Mouse (Mus musculus) intestine, embryonic 14.5 days (tissue): Measurements from ENCODE around the gene Camta1. TPM values are rescaled to one million over a fixed set of nuclear protein-coding genes. Genes with fewer than 3 reads are reported as not detected.

Source experiments
- ATAC-seq: fragments of 200-750 bp; cut with Nextera tagmentation; replicated peaks from 2 replicates; pipeline ENCODE4 v1.8.0; 2017; ENCODE audit warnings: low read depth, moderate number of reproducible peaks, moderate TSS enrichment, moderate library complexity; ENCODE audit not compliant: low FRiP score, low TSS enrichment
- DNase-seq: peaks from one replicate; pipeline ENCODE4 v3.0.0-alpha.2; 2018; ENCODE audit warnings: low spot score
- H3K27ac ChIP-seq: fragments of 300-500 bp; sonication (generic); 2 replicates; pipeline ENCODE4 v1.5.1; 2014; ENCODE audit warnings: low read depth, mild to moderate bottlenecking, control low read depth
- H3K27me3 ChIP-seq: fragments of 300-500 bp; sonication (generic); replicated peaks from 2 replicates; pipeline ENCODE4 v1.6.1; 2014; ENCODE audit warnings: low read length, control low read depth; ENCODE audit not compliant: control insufficient read depth, insufficient read depth
- H3K36me3 ChIP-seq: fragments of 300-500 bp; sonication (generic); 2 replicates; pipeline ENCODE4 v1.6.1; 2014; ENCODE audit warnings: low read length, control low read depth; ENCODE audit not compliant: control insufficient read depth, insufficient read depth
- H3K4me1 ChIP-seq: fragments of 300-500 bp; sonication (generic); replicated peaks from 2 replicates; pipeline ENCODE4 v1.6.1; 2014; ENCODE audit warnings: low read length, control low read depth, mixed read lengths; ENCODE audit not compliant: control insufficient read depth, insufficient read depth
- H3K4me2 ChIP-seq: fragments of 300-500 bp; sonication (generic); 2 replicates; pipeline ENCODE4 v1.6.1; 2014; ENCODE audit warnings: low read length
- H3K4me3 ChIP-seq: fragments of 300-500 bp; sonication (generic); 2 replicates; pipeline ENCODE4 v1.5.1; 2014; ENCODE audit warnings: low read depth, low read length, control low read depth, mixed read lengths
- H3K9ac ChIP-seq: fragments of 300-500 bp; sonication (generic); 2 replicates; pipeline ENCODE4 v1.6.1; 2014; ENCODE audit warnings: mild to moderate bottlenecking, low read length
- H3K9me3 ChIP-seq: fragments of 300-500 bp; sonication (generic); 2 replicates; pipeline ENCODE4 v1.6.1; 2016; ENCODE audit warnings: low read length, control low read depth; ENCODE audit not compliant: control insufficient read depth
- WGBS: fragments of 180-500 bp; shearing (Covaris S2); extraction: QIAGEN DNeasy Blood & Tissue Kit; methylation state at CpG from one replicate; pipeline ENCODE4 v1.1.7; 2014; 5-methylcytosine and 5-hydroxymethylcytosine counted together
- polyA plus RNA-seq: library from polyadenylated mRNA; unstranded; fragments of >200 nt; fragmentation: Nextera tagmentation; extraction: Ambion mirVana; gene quantifications from 2 replicates; pipeline ENCODE4 v1.2.1, GENCODE M21; 2014

Camta1 gene
- 85.7 and 88.1 TPM in 2 replicates for polyA plus RNA-seq

DNA sequence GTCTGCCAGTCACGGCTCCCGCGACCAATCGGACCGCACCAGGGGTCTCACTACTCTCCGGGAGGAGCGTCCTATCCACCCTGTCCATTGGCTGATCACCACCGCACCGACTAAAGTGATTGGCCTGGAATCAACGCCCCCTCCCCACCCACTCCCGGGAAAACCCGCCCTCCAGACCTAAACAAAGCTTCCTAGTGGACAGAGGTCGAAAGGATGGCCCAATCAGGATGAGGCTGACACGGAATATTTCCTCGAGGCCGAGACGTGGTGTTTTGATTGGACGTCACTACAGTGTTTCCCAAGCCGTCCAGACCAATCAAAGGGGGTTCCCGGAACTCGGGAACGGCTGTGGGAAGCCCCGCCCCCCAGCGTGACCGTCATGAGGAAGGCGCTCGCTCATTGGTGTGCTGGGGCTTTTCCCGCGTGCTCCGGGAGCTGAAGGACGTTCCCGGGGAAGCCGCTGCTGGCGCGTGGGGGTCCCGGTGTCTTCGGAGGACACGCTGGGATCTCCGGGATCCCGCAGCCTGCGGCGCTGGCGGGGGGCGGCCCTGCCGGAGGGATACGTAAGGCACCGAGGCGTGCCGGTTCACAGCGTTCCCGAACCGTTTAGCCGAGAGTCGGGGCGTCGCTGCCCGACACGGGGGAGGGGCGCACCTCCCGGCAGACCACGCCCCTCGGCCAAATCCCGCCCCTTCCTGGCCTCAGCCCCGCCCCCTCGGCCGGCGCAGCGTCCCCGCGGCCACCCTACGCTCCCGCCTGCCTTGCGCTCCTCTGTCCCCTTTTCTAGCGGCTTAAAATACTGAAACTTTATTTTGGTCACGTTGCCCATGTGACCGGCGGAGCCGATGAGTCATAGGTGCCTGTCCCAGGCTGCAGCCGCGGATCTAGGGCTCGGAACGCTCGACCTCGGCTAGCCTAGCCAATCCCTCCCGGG, at the start of gene Camta1:
Camta1 (minus strand) TSS at position 71 of the 934 bp plus-strand sequence.
- H3K9me3 ChIP-seq, result no peaks in the 10 kb centered on the region
- DNase-seq, result peak; percentile 100
- H3K4me3 ChIP-seq, result peak within 1 kb of the TSS; percentile 73
- 0 out of 2 replicates have a peak, but pooled peaks cover 3% of the 10 kb centered on the region for H3K36me3 ChIP-seq
- H3K27ac ChIP-seq, result peak within 1 kb of the TSS; percentile 91
- under 1% methylated on average over 84 of the region's 85 CpGs for WGBS
- peak within 1 kb of the TSS; percentile 82 for H3K4me2 ChIP-seq
- peak; percentile 98 for ATAC-seq
- H3K9ac ChIP-seq, result peak within 1 kb of the TSS; percentile 74
- peaks cover 13% of the 10 kb centered on the region for H3K4me1 ChIP-seq
- H3K27me3 ChIP-seq, result 0 out of 2 replicates have a peak, but pooled peaks cover 2% of the 10 kb centered on the region

DNA sequence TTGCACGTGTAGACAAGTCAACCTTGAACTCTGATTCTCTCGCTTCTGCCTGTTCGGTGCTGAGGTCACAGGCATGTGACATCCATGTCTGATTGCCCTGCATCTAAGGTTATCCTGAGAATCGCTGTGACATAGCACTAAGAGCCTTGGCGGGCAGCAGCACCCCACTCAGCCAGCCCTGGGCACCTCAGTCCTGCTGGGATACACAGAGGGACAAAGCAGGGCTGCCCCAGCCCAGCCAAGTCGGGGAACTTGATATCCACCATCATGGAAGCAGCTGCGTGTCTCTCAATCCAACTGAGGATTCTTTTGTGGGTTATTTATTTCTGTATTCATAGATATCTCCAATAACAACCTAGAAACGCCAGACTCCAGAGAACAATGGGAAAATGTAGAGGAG, 47.1 kb upstream of the Camta1 start:
- ATAC-seq, result no peak
- Histone ChIP-seq H3K4me1 (no peaks in the 10 kb centered on the region), H3K4me2 (no peak overlapping the region), H3K4me3 (no peak overlapping the region), H3K36me3 (no peaks in the 10 kb centered on the region), H3K27ac (no peak overlapping the region), H3K9me3 (no peaks in the 10 kb centered on the region), H3K27me3 (no peaks in the 10 kb centered on the region), H3K9ac (no peak overlapping the region)
- no peak for DNase-seq
- WGBS, result 71% methylated on average over 8 of the region's 8 CpGs

DNA sequence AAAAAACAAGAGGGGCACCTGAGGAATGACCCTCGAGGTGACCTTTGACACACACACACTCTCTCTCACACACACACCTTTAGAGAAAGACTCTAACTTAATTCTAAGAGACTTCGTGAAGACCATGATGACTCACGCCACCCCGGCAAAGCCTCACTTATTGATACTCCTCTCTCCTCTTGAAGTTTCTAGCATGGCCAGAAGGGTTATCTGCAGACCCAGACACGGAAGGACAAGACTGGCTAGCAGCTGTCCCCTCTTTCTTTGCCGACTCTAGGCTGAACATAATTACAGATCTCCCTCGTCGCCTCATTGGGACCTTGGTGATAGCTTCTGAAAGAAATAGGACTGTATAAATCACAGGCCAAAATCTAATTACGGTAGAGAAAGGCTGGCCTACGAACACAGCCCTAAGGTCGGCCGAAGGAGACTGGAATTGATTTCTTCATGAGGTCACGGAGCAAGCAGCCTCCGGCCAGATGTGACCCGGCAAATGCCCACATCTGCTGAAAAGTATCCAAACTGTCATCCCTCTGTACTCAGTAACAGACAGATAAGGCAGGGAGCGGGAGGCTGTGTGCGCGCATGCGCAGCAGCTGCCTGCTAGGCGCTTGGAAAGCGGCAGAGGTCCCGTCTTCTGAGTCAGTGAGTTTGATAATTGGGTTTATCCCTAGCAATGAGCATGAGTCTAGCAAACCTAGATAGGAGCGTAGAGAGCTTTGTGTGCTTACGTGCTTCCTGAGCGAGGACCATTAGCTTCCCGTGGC, 46.1 kb upstream of the Camta1 start:
- Histone ChIP-seq H3K27me3 (no peaks in the 10 kb centered on the region), H3K4me3 (no peak overlapping the region), H3K27ac (no peak overlapping the region), H3K36me3 (no peaks in the 10 kb centered on the region), H3K9me3 (no peaks in the 10 kb centered on the region), H3K4me1 (no peaks in the 10 kb centered on the region), H3K9ac (no peak overlapping the region), H3K4me2 (0 out of 2 replicates have a peak overlapping the region, but pooled peaks have one; percentile 11)
- WGBS, result 71% methylated on average over 26 of the region's 26 CpGs
- ATAC-seq, result no peak
- no peak for DNase-seq

DNA sequence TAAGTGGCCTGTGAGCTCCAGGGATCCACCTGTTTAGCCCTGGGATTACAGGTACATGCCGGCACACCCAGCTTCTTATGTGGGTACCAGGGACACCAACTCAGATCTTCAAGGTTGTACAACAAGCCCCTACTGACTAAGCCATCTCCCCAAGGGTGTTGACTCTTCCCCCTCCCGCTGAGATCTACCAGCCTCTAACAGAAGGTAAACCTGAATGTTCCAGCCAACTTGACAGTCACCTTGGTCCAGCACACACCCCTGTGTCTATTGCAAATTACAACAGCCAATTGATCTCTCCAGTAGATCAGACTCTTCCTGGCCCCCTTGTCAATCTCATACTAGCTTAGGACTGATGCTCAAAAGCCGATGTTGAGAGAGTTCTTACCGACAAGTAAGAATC, 43.9 kb upstream of the Camta1 start:
- 82% methylated on average over 4 of the region's 4 CpGs for WGBS
- Histone ChIP-seq H3K4me3 (no peak overlapping the region), H3K9ac (no peak overlapping the region), H3K9me3 (no peaks in the 10 kb centered on the region), H3K4me2 (no peak overlapping the region), H3K36me3 (no peaks in the 10 kb centered on the region), H3K27ac (no peak overlapping the region), H3K4me1 (no peaks in the 10 kb centered on the region), H3K27me3 (no peaks in the 10 kb centered on the region)
- DNase-seq (no peak), ATAC-seq (no peak)

DNA sequence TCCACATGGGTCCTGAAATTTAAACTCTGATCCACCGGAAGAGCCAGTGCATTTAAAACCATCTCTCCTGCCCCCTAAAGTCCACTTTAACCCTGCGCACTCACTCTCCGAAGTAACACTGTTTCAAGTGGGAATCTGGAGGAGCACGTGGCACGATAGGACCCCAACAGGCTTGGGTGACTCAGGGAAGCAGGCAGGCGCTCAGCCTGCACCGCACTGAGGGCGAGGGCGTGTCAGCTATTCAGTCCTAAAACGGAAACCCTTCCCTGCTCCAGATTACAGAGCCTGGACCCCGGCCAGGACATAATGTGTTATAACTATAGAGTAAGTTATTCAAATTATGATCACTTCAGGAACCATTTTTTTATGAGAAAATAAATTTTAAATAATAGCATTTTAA, 42.4 kb upstream of the Camta1 start:
- H3K9ac ChIP-seq, result no peak overlapping the region
- ATAC-seq, result no peak
- no peak overlapping the region for H3K4me3 ChIP-seq

DNA sequence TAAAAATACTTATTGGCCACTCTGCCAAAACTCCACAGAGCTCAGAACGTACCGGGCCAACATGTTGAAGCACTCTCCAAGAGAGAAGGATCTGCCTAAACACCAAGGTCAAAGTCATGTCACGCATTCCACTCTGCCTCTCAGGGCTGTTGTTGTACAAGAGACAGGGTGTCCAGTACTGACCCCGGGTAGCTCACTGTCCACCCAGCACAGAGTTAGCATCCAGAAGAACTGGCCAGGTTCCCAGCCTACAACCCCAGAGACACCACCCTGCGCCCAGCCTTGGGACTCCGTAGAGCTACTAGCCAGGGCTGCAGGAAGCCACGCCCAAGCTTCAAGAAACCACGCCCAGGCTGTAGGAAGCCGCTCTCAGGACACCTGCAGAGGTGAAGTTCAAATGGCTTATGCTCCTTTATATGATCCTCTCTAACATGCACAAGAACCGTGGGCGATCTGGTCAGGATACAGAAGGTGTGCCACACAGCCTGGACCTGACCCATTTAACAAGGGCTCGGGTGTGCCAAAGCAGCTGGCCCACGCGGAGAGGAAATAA, 41.1 kb upstream of the Camta1 start:
- no peak for DNase-seq
- WGBS, result 47% methylated on average over 14 of the region's 14 CpGs
- ATAC-seq, result no peak
- Histone ChIP-seq H3K9me3 (no peaks in the 10 kb centered on the region), H3K4me2 (no peak overlapping the region), H3K27ac (no peak overlapping the region), H3K36me3 (no peaks in the 10 kb centered on the region), H3K4me1 (no peaks in the 10 kb centered on the region), H3K27me3 (no peaks in the 10 kb centered on the region), H3K9ac (no peak overlapping the region), H3K4me3 (no peak overlapping the region)

More for the DNA sequence above, 42.4 kb upstream of the Camta1 start:
- H3K27me3 ChIP-seq, result no peaks in the 10 kb centered on the region
- no peaks in the 10 kb centered on the region for H3K9me3 ChIP-seq
- no peaks in the 10 kb centered on the region for H3K36me3 ChIP-seq
- no peak overlapping the region for H3K4me2 ChIP-seq
- WGBS, result 55% methylated on average over 11 of the region's 11 CpGs
- no peaks in the 10 kb centered on the region for H3K4me1 ChIP-seq
- DNase-seq, result no peak
- no peak overlapping the region for H3K27ac ChIP-seq

DNA sequence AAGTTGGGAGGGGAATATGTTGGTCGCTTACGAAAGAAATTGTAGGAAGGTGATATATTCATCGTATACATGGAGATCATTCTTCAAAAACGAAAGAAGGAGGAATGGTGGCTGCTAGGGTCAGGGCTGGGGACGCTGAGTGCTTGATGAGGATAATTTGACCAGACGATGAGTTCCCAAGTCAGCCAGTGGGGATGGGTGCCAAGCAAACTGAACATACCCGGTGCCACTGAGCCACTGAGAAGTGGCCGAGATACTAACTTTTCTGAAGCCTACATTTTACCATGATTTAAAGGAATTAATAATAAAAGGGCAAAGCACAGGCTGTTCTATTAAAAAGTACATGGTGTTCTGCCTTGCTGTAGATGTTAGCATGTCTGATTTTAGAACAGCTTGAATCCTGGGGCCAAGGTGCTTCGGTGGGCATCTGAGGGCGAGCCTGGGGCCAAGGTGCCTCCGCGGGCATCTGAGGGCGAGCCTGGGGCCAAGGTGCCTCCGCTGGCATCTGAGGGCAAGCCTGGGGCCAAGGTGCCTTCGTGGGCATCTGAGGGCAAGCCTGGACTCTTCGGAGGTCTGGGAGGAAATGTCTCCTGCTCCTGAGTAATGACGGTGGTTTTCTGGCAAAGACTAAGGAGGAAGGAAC, 40.5 kb upstream of the Camta1 start:
- WGBS, result 81% methylated on average over 17 of the region's 17 CpGs
- Histone ChIP-seq H3K9me3 (no peaks in the 10 kb centered on the region), H3K4me1 (no peaks in the 10 kb centered on the region), H3K36me3 (no peaks in the 10 kb centered on the region), H3K4me3 (no peak overlapping the region), H3K27me3 (no peaks in the 10 kb centered on the region), H3K27ac (no peak overlapping the region), H3K4me2 (no peak overlapping the region), H3K9ac (no peak overlapping the region)
- ATAC-seq (no peak), DNase-seq (no peak)

DNA sequence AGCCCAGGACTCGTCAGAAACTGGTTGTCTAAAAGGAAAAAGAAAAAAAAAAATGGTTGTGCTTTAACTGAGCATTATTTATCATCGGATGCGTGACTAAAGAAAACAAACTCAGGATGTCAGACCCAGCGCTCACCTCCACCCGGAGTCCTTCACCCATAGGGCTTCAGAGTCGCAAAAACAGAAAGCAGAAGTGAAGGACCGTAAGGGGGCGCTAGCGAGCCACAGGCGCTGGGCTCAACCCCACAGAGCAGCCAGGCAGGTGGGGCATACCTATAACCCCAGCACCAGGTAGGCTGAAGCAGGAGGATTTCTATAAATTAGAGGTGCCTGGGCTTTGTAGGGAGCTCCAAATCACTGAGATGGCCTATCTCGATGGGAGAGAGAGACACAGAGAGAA, 39.7 kb upstream of the Camta1 start:
- Histone ChIP-seq H3K4me2 (no peak overlapping the region), H3K9ac (no peak overlapping the region), H3K4me1 (no peaks in the 10 kb centered on the region), H3K27me3 (no peaks in the 10 kb centered on the region), H3K9me3 (no peaks in the 10 kb centered on the region), H3K27ac (no peak overlapping the region), H3K36me3 (no peaks in the 10 kb centered on the region), H3K4me3 (no peak overlapping the region)
- WGBS, result 67% methylated on average over 11 of the region's 11 CpGs
- DNase-seq, result no peak
- no peak for ATAC-seq
